Mouse (Mus musculus) central nervous system, embryonic 14 days (tissue): ENCODE results near the gene Dnase1. TPM values are rescaled to one million over a fixed set of nuclear protein-coding genes. Genes with fewer than 3 reads are reported as not detected.

Source experiments
- polyA plus RNA-seq: library from polyadenylated mRNA; depleted of rRNA; stranded (reverse); fragments of >200 nt; gene quantifications from 2 replicates; pipeline ENCODE4 v1.2.3, GENCODE M21; 2012; rRNA removed

Dnase1 gene
- polyA plus RNA-seq: 0.16 and 0.22 TPM in 2 replicates

GRCm38 (mm10) chr16:4036807-4037206 is at the start of gene Dnase1:
Dnase1 (plus strand) TSS chr16:4036942.

GRCm38 (mm10) chr16:4003489-4004398 is 33.0 kb upstream of the Dnase1 start, which contains the start of gene Slx4:
Slx4 (minus strand) TSS chr16:4003770.

DNA sequence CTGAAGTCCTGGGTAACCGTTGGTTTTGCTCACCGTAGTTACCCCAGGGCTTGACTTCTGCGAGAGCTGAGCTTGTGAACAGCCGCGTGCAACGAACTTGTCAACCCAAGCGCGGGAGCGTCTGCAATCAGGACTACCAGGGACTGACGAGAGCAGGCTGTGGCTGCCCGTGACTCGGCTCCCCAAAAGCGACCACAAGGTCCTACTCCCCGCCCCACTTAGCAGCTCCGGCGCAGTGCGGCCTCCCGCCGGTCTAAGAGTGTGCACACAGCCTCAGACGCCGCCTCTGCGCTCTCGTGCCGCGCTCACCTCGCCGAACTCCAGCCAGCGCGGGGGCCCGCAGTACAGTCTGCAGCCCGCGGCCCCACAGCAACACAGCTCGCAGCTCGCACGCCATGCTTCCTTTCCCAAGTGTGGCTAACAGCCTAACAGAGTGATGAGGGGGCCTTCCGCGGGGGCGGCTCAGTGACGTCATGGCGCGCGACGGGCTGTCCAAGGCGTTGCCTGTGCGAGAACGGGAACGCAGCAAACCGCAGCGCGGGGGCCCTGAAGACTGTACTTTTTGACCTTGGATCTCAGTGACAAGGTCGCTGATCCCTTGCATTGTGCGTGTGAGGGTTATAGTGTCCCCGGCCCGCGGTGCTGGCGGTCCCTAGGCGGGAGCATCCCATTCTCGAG is 40.8 kb downstream of the Dnase1 start, which contains the start of gene Trap1:
Gene Trap1, minus strand, starts transcription at position 444 of the 678 bp plus-strand sequence.

Other genes starting within 250 kb of the Dnase1 start
- gene Olfr15, start 206.1 kb upstream of the Dnase1 start, polyA plus RNA-seq: not detected in 2 replicates
- gene Zfp174, start 189.7 kb upstream of the Dnase1 start, polyA plus RNA-seq: 2.8 and 2.9 TPM in 2 replicates
- 68.9 and 73.7 TPM in 2 replicates for gene Naa60, start 164.6 kb upstream of the Dnase1 start, polyA plus RNA-seq
- 11.7 TPM in 2 replicates for gene Zfp597, start 152.4 kb upstream of the Dnase1 start, polyA plus RNA-seq
- 0.74 and 1.3 TPM in 2 replicates for gene Gm20695, start 152.3 kb upstream of the Dnase1 start, polyA plus RNA-seq
- gene 1700037C18Rik, start 128.3 kb upstream of the Dnase1 start, polyA plus RNA-seq: 6.3 and 8.0 TPM in 2 replicates
- gene Cluap1, start 128.1 kb upstream of the Dnase1 start, polyA plus RNA-seq: 29.9 and 34.1 TPM in 2 replicates
- gene Nlrc3, start 60.3 kb upstream of the Dnase1 start, polyA plus RNA-seq: 1.7 and 2.0 TPM in 2 replicates
- gene Slx4, start 33.2 kb upstream of the Dnase1 start, polyA plus RNA-seq: 55.3 and 57.0 TPM in 2 replicates
- 67.3 and 67.4 TPM in 2 replicates for gene Trap1, start 40.9 kb downstream of the Dnase1 start, polyA plus RNA-seq
- 27.1 and 30.4 TPM in 2 replicates for gene Crebbp, start 177.1 kb downstream of the Dnase1 start, polyA plus RNA-seq